Mouse (Mus musculus) liver, postnatal 0 days (tissue): ENCODE measurements around the gene Gm8947. TPM values are rescaled to one million over a fixed set of nuclear protein-coding genes. Genes with fewer than 3 reads are reported as not detected.

Experiments
- ATAC-seq: fragments of 200-750 bp; cut with Nextera tagmentation; 2 replicates; pipeline ENCODE4 v1.8.0; 2017; ENCODE audit warnings: mild to moderate bottlenecking, moderate library complexity
- DNase-seq: peaks from one replicate; pipeline ENCODE4 v3.0.0-alpha.2; 2016
- H3K27ac ChIP-seq: fragments of 300-500 bp; sonication (generic); 2 replicates; pipeline ENCODE4 v1.5.1; 2014; ENCODE audit warnings: antibody characterized with exemption, moderate library complexity, mild to moderate bottlenecking, low read depth
- H3K27me3 ChIP-seq: fragments of 300-500 bp; sonication (generic); 2 replicates; pipeline ENCODE4 v1.6.1; 2014; ENCODE audit warnings: low read length, control low read depth, mixed read lengths; ENCODE audit not compliant: insufficient read depth
- H3K36me3 ChIP-seq: fragments of 300-500 bp; sonication (generic); replicated peaks from 2 replicates; pipeline ENCODE4 v1.6.1; 2014; ENCODE audit warnings: mild to moderate bottlenecking, control low read depth, low read length, moderate library complexity, mixed read lengths; ENCODE audit not compliant: insufficient read depth
- H3K4me1 ChIP-seq: fragments of 300-500 bp; sonication (generic); 2 replicates; pipeline ENCODE4 v1.6.1; 2014; ENCODE audit warnings: antibody characterized with exemption, mild to moderate bottlenecking, control low read depth; ENCODE audit not compliant: insufficient read depth
- H3K4me2 ChIP-seq: fragments of 300-500 bp; sonication (generic); 2 replicates; pipeline ENCODE4 v1.6.1; 2014; ENCODE audit warnings: low read depth, mild to moderate bottlenecking, low read length, moderate library complexity, mixed read lengths
- H3K4me3 ChIP-seq: fragments of 300-500 bp; sonication (generic); 2 replicates; pipeline ENCODE4 v1.5.1; 2014; ENCODE audit warnings: low read depth, low read length
- H3K9ac ChIP-seq: fragments of 300-500 bp; sonication (generic); replicated peaks from 2 replicates; pipeline ENCODE4 v1.6.1; 2014; ENCODE audit warnings: mild to moderate bottlenecking, moderate library complexity
- H3K9me3 ChIP-seq: fragments of 300-500 bp; sonication (generic); 2 replicates; pipeline ENCODE4 v1.6.1; 2016; ENCODE audit warnings: mild to moderate bottlenecking, control low read depth, low read length, mixed read lengths
- CTCF ChIP-seq: sonication (generic); IDR thresholded peaks from 2 replicates; pipeline ENCODE4 v1.5.1; 2016; ENCODE audit warnings: antibody characterized with exemption, low read depth
- EP300 ChIP-seq: IDR thresholded peaks from 2 replicates; pipeline ENCODE4 v1.6.1; 2016; ENCODE audit warnings: antibody characterized with exemption, low read depth, mild to moderate bottlenecking
- WGBS: fragments of 180-500 bp; shearing (Covaris S2); extraction: QIAGEN DNeasy Blood & Tissue Kit; methylation state at CpG from one replicate; pipeline ENCODE4 v1.1.7; 2014; ENCODE audit not compliant: insufficient replicate concordance; 5-methylcytosine and 5-hydroxymethylcytosine counted together
- polyA plus RNA-seq: library from polyadenylated mRNA; unstranded; fragments of >200 nt; fragmentation: Nextera tagmentation; extraction: Ambion mirVana; gene quantifications from 2 replicates; pipeline ENCODE4 v1.2.1, GENCODE M21; 2015

The Gm8947 gene
- polyA plus RNA-seq, 1 experiment from 2014 or later = 0.28 TPM

GRCm38 (mm10) chr1:151214862-151215261 lies 22.7 kb downstream of the Gm8947 start:
- H3K9me3 ChIP-seq = no peaks in the 10 kb centered on the region
- H3K27ac ChIP-seq = no peak overlapping the region
- no peaks in the 10 kb centered on the region for H3K36me3 ChIP-seq
- no peak overlapping the region for H3K4me3 ChIP-seq
- TF ChIP-seq CTCF = no peak
- TF ChIP-seq EP300 = no peak
- H3K4me1 ChIP-seq = peaks cover 16% of the 10 kb centered on the region
- no peaks in the 10 kb centered on the region for H3K27me3 ChIP-seq
- H3K4me2 ChIP-seq = no peak overlapping the region
- no peak for ATAC-seq
- H3K9ac ChIP-seq = no peak overlapping the region
- DNase-seq = no peak
- 51% methylated on average over 2 of the region's 2 CpGs for WGBS

- DNase-seq (no peak), ATAC-seq (peak; percentile 12; the same call in 1 of the 2 replicates)
- Histone ChIP-seq H3K9me3 (no peaks in the 10 kb centered on the region), H3K4me3 (no peak overlapping the region), H3K36me3 (no peaks in the 10 kb centered on the region), H3K27me3 (no peaks in the 10 kb centered on the region), H3K4me1 (peaks cover 16% of the 10 kb centered on the region), H3K4me2 (no peak overlapping the region), H3K9ac (no peak overlapping the region), H3K27ac (peak overlapping the region; percentile 58; the same call in 1 of the 2 replicates)
- TF ChIP-seq CTCF = no peak
- TF ChIP-seq EP300 = no peak
- WGBS = 34% methylated on average over 1 of the region's 1 CpGs
Observed at GRCm38 (mm10) chr1:151215985-151216384, 23.8 kb downstream of the Gm8947 start.

GRCm38 (mm10) chr1:151216417-151216816 lies 24.2 kb downstream of the Gm8947 start:
- no peak for DNase-seq

GRCm38 (mm10) chr1:151219045-151219444 lies 26.9 kb downstream of the Gm8947 start:
- H3K9me3 ChIP-seq = no peaks in the 10 kb centered on the region
- TF ChIP-seq CTCF (no peak), EP300 (no peak)
- H3K9ac ChIP-seq = no peak overlapping the region
- H3K4me1 ChIP-seq = peaks cover 16% of the 10 kb centered on the region
- no peak overlapping the region for H3K4me3 ChIP-seq
- H3K4me2 ChIP-seq = no peak overlapping the region
- DNase-seq (no peak), ATAC-seq (no peak)
- H3K27me3 ChIP-seq = no peaks in the 10 kb centered on the region
- no peak overlapping the region for H3K27ac ChIP-seq
- no peaks in the 10 kb centered on the region for H3K36me3 ChIP-seq
- 83% methylated on average over 5 of the region's 5 CpGs for WGBS

More at GRCm38 (mm10) chr1:151216417-151216816, 24.2 kb downstream of the Gm8947 start:
- H3K9ac ChIP-seq = no peak overlapping the region
- H3K4me2 ChIP-seq = no peak overlapping the region
- peak; percentile 75 for ATAC-seq
- H3K27ac ChIP-seq = peak overlapping the region; percentile 58; the same call in 1 of the 2 replicates
- H3K4me3 ChIP-seq = no peak overlapping the region
- no peak for TF ChIP-seq EP300
- TF ChIP-seq CTCF = no peak
- H3K27me3 ChIP-seq = no peaks in the 10 kb centered on the region
- no peaks in the 10 kb centered on the region for H3K9me3 ChIP-seq
- H3K36me3 ChIP-seq = no peaks in the 10 kb centered on the region
- H3K4me1 ChIP-seq = peaks cover 16% of the 10 kb centered on the region
- WGBS = 51% methylated on average over 3 of the region's 3 CpGs

GRCm38 (mm10) chr1:151220098-151220497 lies 27.9 kb downstream of the Gm8947 start:
- ATAC-seq = no peak
- H3K27ac ChIP-seq = no peak overlapping the region
- no peak overlapping the region for H3K4me2 ChIP-seq
- no peak for DNase-seq
- H3K9ac ChIP-seq = no peak overlapping the region
- no peaks in the 10 kb centered on the region for H3K9me3 ChIP-seq
- whole genome bisulfite sequencing = 84% methylated on average over 7 of the region's 7 CpGs
- no peak for TF ChIP-seq CTCF
- no peak overlapping the region for H3K4me3 ChIP-seq
- H3K36me3 ChIP-seq = no peaks in the 10 kb centered on the region
- no peaks in the 10 kb centered on the region for H3K27me3 ChIP-seq
- peaks cover 16% of the 10 kb centered on the region for H3K4me1 ChIP-seq

GRCm38 (mm10) chr1:151222561-151223267 lies 30.5 kb downstream of the Gm8947 start:
- H3K4me3 ChIP-seq = no peak overlapping the region
- no peak for TF ChIP-seq EP300
- TF ChIP-seq CTCF = 0 out of 2 replicates have a peak, but pooled peaks have one; percentile 10
- DNase-seq (no peak), ATAC-seq (no peak)
- H3K9me3 ChIP-seq = no peaks in the 10 kb centered on the region
- no peaks in the 10 kb centered on the region for H3K27me3 ChIP-seq
- no peak overlapping the region for H3K27ac ChIP-seq
- H3K4me2 ChIP-seq = no peak overlapping the region
- H3K4me1 ChIP-seq = peaks cover 2% of the 10 kb centered on the region
- WGBS = 78% methylated on average over 10 of the region's 10 CpGs
- H3K9ac ChIP-seq = no peak overlapping the region
- H3K36me3 ChIP-seq = no peaks in the 10 kb centered on the region
